Mouse (Mus musculus) bone marrow, adult 2 months (tissue): ENCODE measurements around the gene Nin. TPM values are rescaled to one million over a fixed set of nuclear protein-coding genes. Genes with fewer than 3 reads are reported as not detected.

Experiments used
- H3K27ac ChIP-seq: fragments of 200-500 bp; 2 replicates; pipeline ENCODE4 v1.5.1; 2012; ENCODE audit warnings: low read depth, mild to moderate bottlenecking, control low read depth, inconsistent platforms, low read length; ENCODE audit not compliant: control insufficient read depth, poor library complexity, insufficient read depth
- H3K4me1 ChIP-seq: fragments of 200-500 bp; 2 replicates; pipeline ENCODE4 v1.6.1; 2011; ENCODE audit warnings: low read length; ENCODE audit not compliant: control insufficient read depth, insufficient read depth
- H3K4me3 ChIP-seq: fragments of 200-500 bp; replicated peaks from 2 replicates; pipeline ENCODE3; 2011; ENCODE audit warnings: mild to moderate bottlenecking, low read depth, low read length, control low read depth; ENCODE audit not compliant: control insufficient read depth
- CTCF ChIP-seq: fragments of 200-500 bp; IDR thresholded peaks from 2 replicates; pipeline ENCODE4 v1.5.1; 2011; ENCODE audit warnings: low read length, control low read depth; ENCODE audit not compliant: control insufficient read depth, insufficient read depth
- POLR2A ChIP-seq: fragments of 200-500 bp; IDR thresholded peaks from 2 replicates; pipeline ENCODE4 v1.6.1; 2011; ENCODE audit warnings: low read depth, mild to moderate bottlenecking, control low read depth, low read length, borderline replicate concordance; ENCODE audit not compliant: control insufficient read depth
- WGBS: fragments of 180-500 bp; shearing (Covaris S2); methylation state at CpG from one replicate; pipeline ENCODE4 v1.1.7; 2018; 5-methylcytosine and 5-hydroxymethylcytosine counted together
- polyA plus RNA-seq: library from polyadenylated mRNA; stranded (reverse); fragments of >200 nt; gene quantifications from 2 replicates; pipeline ENCODE4 v1.2.4, GENCODE M21; 2011; ENCODE audit warnings: low replicate concordance; ENCODE audit not compliant: missing spikeins, insufficient read depth, insufficient read length

Nin gene
- polyA plus RNA-seq, 1 experiment = 28.5 TPM

DNA sequence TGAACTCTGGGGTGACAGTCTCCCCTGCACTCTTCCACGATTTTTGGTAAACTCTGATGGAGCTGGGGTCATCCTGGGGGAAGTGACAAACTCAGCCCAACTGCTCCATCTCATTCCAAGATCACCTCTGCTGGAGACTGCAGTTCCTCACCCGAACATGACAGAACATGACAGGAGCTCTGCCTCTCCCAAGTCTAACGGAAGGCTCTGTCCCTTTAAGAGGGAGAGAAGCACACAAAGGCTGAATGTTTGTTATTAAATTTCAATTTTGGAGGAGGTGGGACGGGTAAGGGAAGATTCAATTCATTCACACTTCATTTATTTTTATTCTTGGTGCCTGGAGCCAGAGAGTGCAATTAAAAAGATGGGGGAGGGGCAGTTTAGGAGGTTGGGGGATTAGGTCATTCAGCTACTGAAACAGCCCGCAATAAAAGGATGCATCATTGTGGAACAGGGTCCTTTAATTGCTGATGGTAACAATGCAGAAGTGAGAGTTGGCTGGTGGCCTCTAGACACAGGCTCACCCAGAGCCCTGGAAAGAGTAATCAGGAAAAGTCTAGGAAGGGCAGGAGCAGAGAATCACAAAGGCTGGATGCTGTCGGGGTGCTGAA lies 44.8 kb downstream of the Nin start:
- Histone ChIP-seq H3K4me1 (no peaks in the 10 kb centered on the region; the same call in 1 of the 2 replicates), H3K4me3 (no peak overlapping the region), H3K27ac (no peak overlapping the region)
- WGBS = 76% methylated on average over 6 of the region's 6 CpGs
- TF ChIP-seq CTCF (no peak), POLR2A (no peak)

DNA sequence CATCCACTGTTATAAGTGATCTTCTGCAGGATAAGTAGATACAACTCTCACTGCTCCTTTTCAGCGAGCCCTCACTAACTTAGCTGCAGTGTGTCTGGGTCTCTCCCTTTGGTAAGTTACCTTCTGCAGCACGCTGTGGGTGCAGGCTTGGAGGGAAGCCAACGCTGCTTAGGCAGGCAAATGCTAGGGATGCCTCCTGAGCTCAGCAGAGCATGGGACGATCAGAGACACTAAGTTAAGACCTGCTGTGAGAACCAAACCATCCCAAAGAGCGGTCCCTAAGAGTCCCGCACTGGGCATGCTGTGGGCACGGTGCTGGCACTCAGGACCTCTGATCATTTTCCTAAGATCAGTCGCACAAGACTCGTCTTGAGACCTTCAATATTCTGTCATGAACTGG lies 45.7 kb downstream of the Nin start:
- no peak for TF ChIP-seq CTCF
- no peak for TF ChIP-seq POLR2A
- H3K4me3 ChIP-seq = no peak overlapping the region
- no peaks in the 10 kb centered on the region; the same call in 1 of the 2 replicates for H3K4me1 ChIP-seq
- 84% methylated on average over 9 of the region's 9 CpGs for WGBS
- no peak overlapping the region for H3K27ac ChIP-seq

DNA sequence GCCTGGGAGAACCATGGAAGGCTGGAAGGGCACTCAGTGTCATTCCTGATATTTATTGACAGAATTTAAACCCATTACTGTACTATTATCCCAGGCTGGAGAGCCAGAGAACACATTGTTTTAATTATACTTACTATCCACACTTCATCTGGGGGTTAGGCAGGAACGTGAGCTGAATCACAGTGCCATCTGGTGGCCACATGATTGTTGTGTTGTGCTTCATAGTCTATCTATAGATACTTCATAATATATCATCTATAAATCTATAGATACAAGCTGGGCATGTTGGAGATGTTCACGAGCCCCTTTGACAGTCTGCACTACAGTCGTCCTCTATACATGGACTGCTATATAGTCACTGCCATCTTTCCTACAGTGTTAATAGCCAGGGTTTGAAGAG lies 51.4 kb downstream of the Nin start:
- H3K4me1 ChIP-seq = no peaks in the 10 kb centered on the region
- 35% methylated on average over 3 of the region's 3 CpGs for WGBS
- no peak overlapping the region for H3K27ac ChIP-seq
- TF ChIP-seq CTCF (peak; percentile 53), POLR2A (no peak)
- H3K4me3 ChIP-seq = no peak overlapping the region

DNA sequence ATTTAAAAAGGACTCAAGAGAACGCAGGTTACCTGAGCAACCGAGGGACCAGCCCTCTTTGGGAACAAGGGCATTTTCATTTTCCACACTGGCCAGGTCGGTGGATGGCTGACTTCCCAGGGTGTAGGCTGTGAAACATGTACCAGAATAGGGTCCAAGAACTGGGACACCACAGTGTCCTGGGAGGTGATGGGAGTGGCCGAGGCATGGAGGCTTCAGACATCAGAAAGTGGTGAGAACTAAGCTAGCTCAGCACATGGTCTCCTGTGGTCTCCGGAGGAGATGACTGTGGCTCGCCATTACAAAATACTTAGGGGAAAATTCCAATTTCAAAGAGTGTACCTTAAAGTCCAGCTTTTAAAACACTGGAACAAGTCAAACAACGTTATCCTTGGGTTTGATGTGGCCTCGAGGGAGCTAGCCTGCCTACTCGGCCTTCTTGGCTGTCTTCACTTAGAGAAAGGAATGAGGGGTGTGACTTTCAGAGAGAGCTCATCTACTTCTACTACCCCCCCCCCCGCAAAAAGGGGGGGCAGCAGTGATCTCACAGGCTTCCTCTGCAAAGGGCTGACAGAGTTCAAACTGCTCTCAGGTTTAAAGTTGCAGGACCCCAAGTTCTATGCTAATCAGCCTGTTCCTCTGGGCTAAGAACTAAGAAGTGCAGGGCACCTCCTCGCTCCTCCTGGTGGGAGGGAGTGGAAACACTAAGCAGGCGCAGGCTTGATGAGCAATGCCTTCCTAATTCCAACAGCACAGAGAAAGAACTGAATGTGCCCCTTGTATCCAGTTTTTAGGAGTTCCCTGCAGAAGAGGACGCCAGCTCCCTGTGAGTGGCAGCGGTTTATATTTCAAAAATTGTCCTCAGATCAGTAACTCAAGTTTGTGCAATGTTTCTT lies 54.3 kb downstream of the Nin start:
- no peak for TF ChIP-seq CTCF
- no peak for TF ChIP-seq POLR2A
- H3K27ac ChIP-seq = no peak overlapping the region
- no peaks in the 10 kb centered on the region for H3K4me1 ChIP-seq
- WGBS = 82% methylated on average over 14 of the region's 14 CpGs
- no peak overlapping the region for H3K4me3 ChIP-seq

DNA sequence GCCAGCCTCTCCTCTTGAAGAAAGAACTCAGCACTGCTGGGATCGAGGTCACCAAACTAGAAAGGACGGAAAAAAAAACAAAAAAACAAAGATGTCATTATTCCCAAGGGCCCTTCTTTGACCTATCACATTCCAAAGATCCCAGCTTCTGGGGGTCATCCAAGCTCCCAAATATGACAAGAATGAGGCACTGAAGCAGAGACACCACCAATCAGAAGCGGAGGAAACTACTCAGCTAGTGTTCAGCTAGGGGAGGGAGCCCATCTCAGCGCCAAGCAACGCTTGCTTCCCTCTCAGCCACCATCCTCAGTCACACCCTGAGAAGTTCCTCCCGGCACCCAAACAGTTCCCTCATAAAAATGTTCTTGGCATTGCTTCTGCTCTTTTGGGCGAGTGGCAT lies 62.8 kb downstream of the Nin start:
- WGBS = 83% methylated on average over 7 of the region's 7 CpGs
- Histone ChIP-seq H3K4me1 (no peaks in the 10 kb centered on the region; the same call in 1 of the 2 replicates), H3K27ac (no peak overlapping the region), H3K4me3 (no peak overlapping the region)
- TF ChIP-seq POLR2A (no peak), CTCF (no peak)

DNA sequence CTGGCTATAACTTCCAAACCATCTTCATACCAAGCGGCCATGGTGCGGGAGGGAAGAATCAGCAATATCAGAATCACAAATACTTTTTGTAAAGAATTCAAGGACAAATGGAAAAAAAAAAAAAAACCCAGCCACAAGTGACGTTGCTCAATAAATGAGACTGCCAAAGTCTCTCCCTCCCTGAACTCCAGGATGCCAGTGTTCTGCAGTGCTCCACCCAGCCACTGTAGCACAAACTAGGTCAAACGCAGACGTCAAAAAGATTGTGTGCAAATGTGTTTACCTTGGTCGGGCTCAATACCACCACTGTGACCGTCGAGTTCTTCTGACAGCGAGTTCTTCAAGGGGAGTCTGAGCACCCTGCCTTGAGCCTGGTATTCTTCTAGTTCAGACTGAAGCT lies 64.8 kb downstream of the Nin start:
- Histone ChIP-seq H3K4me3 (no peak overlapping the region), H3K27ac (no peak overlapping the region), H3K4me1 (no peaks in the 10 kb centered on the region; the same call in 1 of the 2 replicates)
- no peak for TF ChIP-seq POLR2A
- no peak for TF ChIP-seq CTCF
- 85% methylated on average over 9 of the region's 9 CpGs for WGBS

DNA sequence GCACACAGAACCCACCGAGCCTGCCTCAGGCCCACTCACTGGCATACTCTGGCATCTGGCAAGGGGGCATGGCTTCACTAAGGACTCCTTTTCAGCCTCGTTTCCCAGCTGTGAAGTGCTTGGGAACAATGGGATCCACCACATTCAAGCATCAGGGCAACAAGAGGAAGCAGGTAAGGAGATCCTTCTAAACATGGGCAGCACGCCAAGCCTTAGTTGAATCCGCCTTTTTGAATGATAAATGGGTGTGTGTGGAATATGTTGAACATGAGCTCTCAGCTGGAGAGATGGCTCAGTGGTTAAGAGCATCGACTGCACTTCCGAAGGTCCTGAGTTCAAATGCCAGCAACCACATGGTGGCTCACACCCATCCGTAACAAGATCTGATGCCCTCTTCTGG lies 66.2 kb downstream of the Nin start:
- H3K4me3 ChIP-seq = no peak overlapping the region
- no peak for TF ChIP-seq POLR2A
- no peak for TF ChIP-seq CTCF
- H3K4me1 ChIP-seq = no peaks in the 10 kb centered on the region; the same call in 1 of the 2 replicates
- WGBS = 89% methylated on average over 7 of the region's 7 CpGs
- no peak overlapping the region for H3K27ac ChIP-seq

DNA sequence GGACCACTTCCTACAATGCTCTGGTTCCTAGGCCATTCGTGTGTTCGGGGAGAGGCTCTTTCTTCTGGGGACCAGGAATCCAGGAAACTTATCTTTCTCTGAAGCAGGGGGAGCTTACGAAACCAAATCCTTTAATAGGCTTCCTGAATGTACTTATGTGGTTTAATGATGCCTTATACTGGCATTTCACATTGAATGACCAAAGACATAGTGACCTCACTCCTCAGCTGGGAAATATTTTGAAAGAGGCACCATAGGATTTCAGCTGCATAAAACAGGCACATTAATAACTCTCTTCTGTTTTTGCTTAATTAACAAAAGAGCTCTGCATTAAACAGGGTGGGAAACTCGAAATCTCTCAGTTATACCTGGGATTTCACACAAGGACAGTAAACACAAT lies 69.2 kb downstream of the Nin start:
- no peak for TF ChIP-seq POLR2A
- H3K4me1 ChIP-seq = no peaks in the 10 kb centered on the region; the same call in 1 of the 2 replicates
- WGBS = 81% methylated on average over 4 of the region's 4 CpGs
- H3K4me3 ChIP-seq = no peak overlapping the region
- H3K27ac ChIP-seq = no peak overlapping the region
